Mouse (Mus musculus): ENCODE measurements around the gene Rccd1.
A peak's percentile ranks its signal among the peaks of the same experiment; 100 is the strongest.

Rccd1 gene

DNA sequence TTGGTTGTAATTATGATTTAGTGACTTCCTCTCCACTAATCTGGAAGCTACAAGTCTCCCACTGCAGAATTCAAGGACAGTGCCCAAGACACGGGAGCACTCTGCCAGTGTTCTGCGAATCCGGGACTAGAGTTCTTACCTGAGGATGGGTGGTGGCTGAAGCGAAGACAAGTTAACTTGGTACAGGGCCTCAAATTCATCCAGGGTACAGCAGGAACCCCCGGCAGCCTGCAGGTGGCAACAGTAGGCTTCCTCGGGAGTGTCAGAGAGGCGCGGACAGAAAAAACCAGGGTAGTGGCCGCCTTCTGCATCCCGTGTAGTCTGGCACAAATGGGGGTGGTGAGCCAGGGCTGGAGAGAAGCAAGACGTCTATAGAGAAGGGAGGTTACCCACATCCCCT lies 16.5 kb upstream of the Rccd1 start, which contains the start of gene Unc45a:
Gene Unc45a (minus strand): TSS at position 213 of the 400 bp plus-strand sequence.
- Histone ChIP-seq H3K9me3 (ENCODE audit: low read length) (no peaks in the 10 kb centered on the region), H3K27me3 (ENCODE audit: insufficient read depth, low read length) (peaks cover 28% of the 10 kb centered on the region), H3K36me3 (ENCODE audit: insufficient read depth, low read length) (peaks cover 30% of the 10 kb centered on the region), H3K4me3 (replicated peaks; ENCODE audit: low read length) (peak within 1 kb of the TSS; percentile 80), H3K4me1 (replicated peaks; ENCODE audit: low read depth, low read length) (peaks cover 42% of the 10 kb centered on the region)
- TF ChIP-seq CTCF (conservative IDR thresholded peaks at IDR 0.05; ENCODE audit: low read length) (peak; percentile 26), NANOG (IDR thresholded peaks at IDR 0.05; ENCODE audit: borderline replicate concordance, low read length) (no peak)

DNA sequence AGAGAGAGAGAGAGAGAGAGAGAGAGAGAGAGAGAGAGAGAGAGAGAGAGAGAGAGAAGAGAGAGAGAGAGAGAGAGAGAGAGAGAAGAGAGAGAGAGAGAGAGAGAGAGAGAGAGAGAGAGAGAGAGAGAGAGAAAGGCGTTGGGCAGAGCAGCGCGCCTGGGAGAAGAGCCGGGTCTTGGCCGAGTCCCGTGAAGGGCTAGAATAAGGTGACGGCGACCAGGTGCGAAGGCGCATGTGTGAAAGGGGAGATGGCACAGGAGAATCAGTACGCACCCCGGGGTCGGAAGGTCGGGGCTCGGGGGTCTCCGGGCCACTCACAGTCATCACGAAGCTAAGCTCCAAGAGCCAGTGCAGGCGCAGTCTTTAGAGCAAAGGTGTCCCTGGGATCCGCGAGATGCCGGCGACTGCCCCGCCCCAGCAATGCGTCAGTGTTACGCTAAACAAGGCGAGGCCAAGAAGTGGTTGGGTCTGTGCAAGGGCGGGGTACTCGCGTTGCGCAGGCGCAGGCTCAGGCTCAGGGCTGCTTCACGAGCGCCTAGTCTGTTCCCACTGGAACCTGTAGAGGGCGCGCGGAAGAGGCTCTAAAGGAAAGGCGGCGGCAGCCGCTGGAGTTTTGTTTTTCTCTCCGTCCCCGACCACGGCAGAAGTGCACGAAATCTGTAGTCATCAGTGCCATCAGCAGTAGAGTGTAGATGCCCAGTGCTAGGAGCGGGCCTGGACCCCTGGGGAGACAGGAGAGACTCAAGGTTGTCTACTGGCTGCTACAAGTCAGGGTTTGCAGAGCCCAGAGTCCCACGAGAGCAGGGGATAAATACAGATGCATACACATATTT lies 15.8 kb upstream of the Rccd1 start:
- TF ChIP-seq POU5F1 (IDR thresholded peaks at IDR 0.05; ENCODE audit: borderline replicate concordance, low read length) = no peak
- peak; percentile 77 for TF ChIP-seq CTCF (conservative IDR thresholded peaks at IDR 0.05; ENCODE audit: low read length)
- H3K4me1 ChIP-seq (replicated peaks; ENCODE audit: low read depth, low read length) = peaks cover 42% of the 10 kb centered on the region

GRCm38 (mm10) chr7:80339371-80339770 lies 15.1 kb upstream of the Rccd1 start:
- peaks cover 40% of the 10 kb centered on the region for H3K36me3 ChIP-seq (ENCODE audit: insufficient read depth, low read length)
- peak overlapping the region; percentile 80 for H3K4me3 ChIP-seq (replicated peaks; ENCODE audit: low read length)
- TF ChIP-seq CTCF (conservative IDR thresholded peaks at IDR 0.05; ENCODE audit: low read length) (no peak), NANOG (IDR thresholded peaks at IDR 0.05; ENCODE audit: borderline replicate concordance, low read length) (no peak), POU5F1 (IDR thresholded peaks at IDR 0.05; ENCODE audit: borderline replicate concordance, low read length) (no peak)
- H3K9me3 ChIP-seq (ENCODE audit: low read length) = no peaks in the 10 kb centered on the region
- peaks cover 24% of the 10 kb centered on the region for H3K27me3 ChIP-seq (ENCODE audit: insufficient read depth, low read length)
- peaks cover 48% of the 10 kb centered on the region for H3K4me1 ChIP-seq (replicated peaks; ENCODE audit: low read depth, low read length)

More for the DNA sequence above, 15.8 kb upstream of the Rccd1 start:
- H3K4me3 ChIP-seq (replicated peaks; ENCODE audit: low read length) = peak overlapping the region; percentile 80
- peaks cover 24% of the 10 kb centered on the region for H3K27me3 ChIP-seq (ENCODE audit: insufficient read depth, low read length)
- no peaks in the 10 kb centered on the region for H3K9me3 ChIP-seq (ENCODE audit: low read length)
- peaks cover 34% of the 10 kb centered on the region for H3K36me3 ChIP-seq (ENCODE audit: insufficient read depth, low read length)

- H3K4me1 ChIP-seq (replicated peaks; ENCODE audit: low read depth, low read length) = peaks cover 39% of the 10 kb centered on the region
- H3K36me3 ChIP-seq (ENCODE audit: insufficient read depth, low read length) = peaks cover 63% of the 10 kb centered on the region
- peaks cover 8% of the 10 kb centered on the region; the same call in 1 of the 2 replicates for H3K9me3 ChIP-seq (ENCODE audit: low read length)
- no peak for TF ChIP-seq NANOG (IDR thresholded peaks at IDR 0.05; ENCODE audit: borderline replicate concordance, low read length)
- TF ChIP-seq CTCF (conservative IDR thresholded peaks at IDR 0.05; ENCODE audit: low read length) = no peak
- TF ChIP-seq POU5F1 (IDR thresholded peaks at IDR 0.05; ENCODE audit: borderline replicate concordance, low read length) = no peak
- no peak overlapping the region for H3K4me3 ChIP-seq (replicated peaks; ENCODE audit: low read length)
- H3K27me3 ChIP-seq (ENCODE audit: insufficient read depth, low read length) = peaks cover 18% of the 10 kb centered on the region
Measured at GRCm38 (mm10) chr7:80336932-80337331, 12.7 kb upstream of the Rccd1 start.

DNA sequence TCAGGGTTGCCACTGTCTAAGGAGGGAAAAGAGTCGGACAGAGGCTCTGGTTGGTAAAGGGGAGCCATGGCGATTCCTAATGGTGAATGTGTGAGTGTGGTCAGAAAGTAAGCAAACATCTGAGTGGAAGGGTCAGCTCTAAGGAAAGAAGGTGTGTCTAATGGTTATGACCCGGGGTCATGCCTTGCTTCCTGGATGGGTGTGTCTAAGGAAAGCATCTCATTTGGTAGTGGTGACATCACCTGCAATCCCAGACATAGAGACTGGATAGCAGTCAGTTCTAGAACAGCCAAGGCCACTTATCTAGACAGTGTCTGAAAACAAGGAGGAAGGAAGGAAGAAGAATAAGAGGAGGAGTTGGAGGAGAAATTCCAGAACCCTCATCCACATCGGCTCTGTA lies 10.6 kb upstream of the Rccd1 start:
- peaks cover 7% of the 10 kb centered on the region; the same call in 1 of the 2 replicates for H3K27me3 ChIP-seq (ENCODE audit: insufficient read depth, low read length)
- peaks cover 82% of the 10 kb centered on the region for H3K36me3 ChIP-seq (ENCODE audit: insufficient read depth, low read length)
- TF ChIP-seq CTCF (conservative IDR thresholded peaks at IDR 0.05; ENCODE audit: low read length) = no peak
- H3K4me3 ChIP-seq (replicated peaks; ENCODE audit: low read length) = no peak overlapping the region
- peaks cover 9% of the 10 kb centered on the region; the same call in 1 of the 2 replicates for H3K9me3 ChIP-seq (ENCODE audit: low read length)
- H3K4me1 ChIP-seq (replicated peaks; ENCODE audit: low read depth, low read length) = peaks cover 30% of the 10 kb centered on the region

DNA sequence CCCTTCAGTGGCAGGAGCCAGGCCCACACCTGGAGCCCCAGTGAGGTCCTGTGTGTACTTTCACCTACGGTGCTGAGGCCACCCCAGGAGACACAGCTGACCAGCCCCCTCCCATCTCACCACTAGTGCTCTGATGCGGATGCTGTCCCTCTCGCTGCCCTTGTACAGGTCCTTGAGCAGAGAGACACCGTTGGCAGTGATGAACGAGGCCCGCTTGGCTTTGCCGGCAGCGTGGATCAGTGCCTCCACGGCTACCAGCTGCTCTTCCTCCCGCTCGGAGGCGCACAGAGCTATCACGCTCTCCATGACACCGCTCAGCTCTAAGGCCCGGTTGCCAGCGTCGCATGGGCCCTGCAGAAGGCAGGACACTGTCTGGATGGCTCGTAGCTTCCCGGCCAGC lies 7.2 kb upstream of the Rccd1 start:
- peaks cover 29% of the 10 kb centered on the region for H3K4me1 ChIP-seq (replicated peaks; ENCODE audit: low read depth, low read length)
- H3K27me3 ChIP-seq (ENCODE audit: insufficient read depth, low read length) = no peaks in the 10 kb centered on the region
- H3K4me3 ChIP-seq (replicated peaks; ENCODE audit: low read length) = no peak overlapping the region
- H3K9me3 ChIP-seq (ENCODE audit: low read length) = peaks cover 9% of the 10 kb centered on the region; the same call in 1 of the 2 replicates
- no peak for TF ChIP-seq NANOG (IDR thresholded peaks at IDR 0.05; ENCODE audit: borderline replicate concordance, low read length)
- TF ChIP-seq POU5F1 (IDR thresholded peaks at IDR 0.05; ENCODE audit: borderline replicate concordance, low read length) = no peak
- no peak for TF ChIP-seq CTCF (conservative IDR thresholded peaks at IDR 0.05; ENCODE audit: low read length)
- peaks cover 88% of the 10 kb centered on the region for H3K36me3 ChIP-seq (ENCODE audit: insufficient read depth, low read length)

DNA sequence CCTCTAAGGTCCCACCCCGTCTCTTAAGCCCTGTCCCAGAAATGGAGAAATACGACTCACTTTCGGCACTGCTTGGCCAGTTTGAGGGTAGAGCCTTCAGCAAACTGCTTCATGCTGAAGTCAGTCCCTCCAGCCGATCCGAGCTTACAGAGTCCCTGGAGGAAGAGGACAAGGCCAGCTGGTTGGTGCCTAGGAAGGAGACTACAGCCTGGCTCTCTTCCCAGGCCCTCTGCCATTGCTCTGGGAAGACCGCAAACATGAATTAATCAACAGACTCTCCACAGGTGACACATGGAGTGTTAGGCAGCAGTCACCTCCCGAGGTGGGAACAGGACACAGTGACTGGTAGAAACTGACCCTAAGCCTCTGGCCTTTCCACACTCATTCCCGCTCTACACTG lies 6.0 kb upstream of the Rccd1 start:
- Histone ChIP-seq H3K4me3 (replicated peaks; ENCODE audit: low read length) (no peak overlapping the region), H3K27me3 (ENCODE audit: insufficient read depth, low read length) (no peaks in the 10 kb centered on the region), H3K9me3 (ENCODE audit: low read length) (peaks cover 9% of the 10 kb centered on the region; the same call in 1 of the 2 replicates), H3K36me3 (ENCODE audit: insufficient read depth, low read length) (peaks cover 87% of the 10 kb centered on the region), H3K4me1 (replicated peaks; ENCODE audit: low read depth, low read length) (peaks cover 39% of the 10 kb centered on the region)
- no peak for TF ChIP-seq NANOG (IDR thresholded peaks at IDR 0.05; ENCODE audit: borderline replicate concordance, low read length)
- TF ChIP-seq POU5F1 (IDR thresholded peaks at IDR 0.05; ENCODE audit: borderline replicate concordance, low read length) = no peak

GRCm38 (mm10) chr7:80326076-80326475 lies 1.8 kb upstream of the Rccd1 start:
- Histone ChIP-seq H3K9me3 (ENCODE audit: low read length) (no peaks in the 10 kb centered on the region), H3K36me3 (ENCODE audit: insufficient read depth, low read length) (peaks cover 57% of the 10 kb centered on the region), H3K27me3 (ENCODE audit: insufficient read depth, low read length) (no peaks in the 10 kb centered on the region), H3K4me1 (replicated peaks; ENCODE audit: low read depth, low read length) (peaks cover 46% of the 10 kb centered on the region), H3K4me3 (replicated peaks; ENCODE audit: low read length) (peak overlapping the region; percentile 66)
- TF ChIP-seq NANOG (IDR thresholded peaks at IDR 0.05; ENCODE audit: borderline replicate concordance, low read length) (no peak), CTCF (conservative IDR thresholded peaks at IDR 0.05; ENCODE audit: low read length) (no peak), POU5F1 (IDR thresholded peaks at IDR 0.05; ENCODE audit: borderline replicate concordance, low read length) (no peak)

All from E14TG2a.4 (cell line).